Mouse (Mus musculus): ENCODE results near the gene Sys1.

DNA sequence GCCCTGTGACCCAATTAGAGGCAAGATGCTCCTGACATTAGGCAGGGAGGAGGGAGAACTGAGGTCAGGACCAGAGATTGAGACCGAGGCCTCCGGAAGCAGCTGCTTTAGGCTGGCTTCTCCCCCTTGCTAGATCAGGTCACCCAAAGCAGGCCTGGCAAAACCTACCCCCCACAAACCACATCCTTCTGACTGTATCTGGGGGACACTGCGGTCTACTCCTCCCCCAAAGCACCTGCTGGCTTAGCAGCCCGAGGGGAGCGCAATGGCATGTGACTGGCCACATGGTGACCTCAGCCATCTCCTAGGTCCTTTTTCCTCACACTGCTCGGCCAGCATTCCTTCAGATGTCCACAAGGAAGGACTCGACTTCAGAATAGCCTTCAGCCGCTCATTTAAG lies 15.6 kb upstream of the Sys1 start:
- TF ChIP-seq CTCF (IDR thresholded peaks at IDR 0.05; ENCODE audit: control insufficient read depth, insufficient read depth, insufficient replicate concordance, low read depth, low read length): no peak
- no peak for TF ChIP-seq POLR2A (IDR thresholded peaks at IDR 0.05; ENCODE audit: control insufficient read depth, low read depth, low read length)

All from testis, adult 2 months (tissue).